Mouse (Mus musculus) thymus, adult 2 months (tissue): ENCODE data around the gene E130218I03Rik. TPM values are rescaled to one million over a fixed set of nuclear protein-coding genes. Genes with fewer than 3 reads are reported as not detected.

ENCODE experiments used
- DNase-seq: peaks from one replicate; pipeline ENCODE4 v3.0.0; 2021
- H3K27ac ChIP-seq: fragments of 200-500 bp; 2 replicates; pipeline ENCODE4 v1.5.1; 2012; ENCODE audit warnings: low read length, control low read depth; ENCODE audit not compliant: control insufficient read depth, insufficient read depth
- H3K27me3 ChIP-seq: fragments of 200-500 bp; 2 replicates; pipeline ENCODE4 v1.6.1; 2012; ENCODE audit warnings: mild to moderate bottlenecking, low read length, moderate library complexity, mixed read lengths; ENCODE audit not compliant: control insufficient read depth, insufficient read depth
- H3K36me3 ChIP-seq: fragments of 200-500 bp; 2 replicates; pipeline ENCODE4 v1.6.1; 2012; ENCODE audit warnings: mild to moderate bottlenecking, low read length, moderate library complexity; ENCODE audit not compliant: control insufficient read depth, insufficient read depth
- H3K4me1 ChIP-seq: fragments of 200-500 bp; replicated peaks from 2 replicates; pipeline ENCODE4 v1.6.1; 2012; ENCODE audit warnings: low read length; ENCODE audit not compliant: control insufficient read depth, insufficient read depth
- H3K4me3 ChIP-seq: fragments of 200-500 bp; 2 replicates; pipeline ENCODE4 v1.5.1; 2012; ENCODE audit warnings: mild to moderate bottlenecking, low read length, control low read depth, moderate library complexity; ENCODE audit not compliant: control insufficient read depth, insufficient read depth
- CTCF ChIP-seq: fragments of 200-500 bp; IDR thresholded peaks from 2 replicates; pipeline ENCODE4 v1.5.1; 2012; ENCODE audit warnings: mild to moderate bottlenecking, control low read depth, low read length, moderate library complexity, borderline replicate concordance; ENCODE audit not compliant: control insufficient read depth, poor library complexity, insufficient read depth; ENCODE audit errors: extremely low read depth
- POLR2A ChIP-seq: fragments of 200-500 bp; IDR thresholded peaks from 2 replicates; pipeline ENCODE4 v1.6.1; 2012; ENCODE audit warnings: mild to moderate bottlenecking, low read length, control low read depth, moderate library complexity; ENCODE audit not compliant: control insufficient read depth, poor library complexity, insufficient read depth; ENCODE audit errors: extremely low read depth
- WGBS: fragments of 180-500 bp; shearing (Covaris S2); methylation state at CpG from one replicate; pipeline ENCODE4 v1.1.7; 2018; 5-methylcytosine and 5-hydroxymethylcytosine counted together
- polyA plus RNA-seq: library from polyadenylated mRNA; depleted of rRNA; stranded (reverse); fragments of >200 nt; gene quantifications from 2 replicates; pipeline ENCODE4 v1.2.3, GENCODE M21; 2012; rRNA removed

E130218I03Rik gene
- polyA plus RNA-seq, 1 experiment, result not detected

GRCm38 (mm10) chr4:134293692-134294163 is 50.3 kb downstream of the E130218I03Rik start:
- Histone ChIP-seq H3K4me1 (no peaks in the 10 kb centered on the region; the same call in 1 of the 2 replicates), H3K36me3 (no peaks in the 10 kb centered on the region), H3K27me3 (no peaks in the 10 kb centered on the region), H3K27ac (no peak overlapping the region), H3K4me3 (no peak overlapping the region)
- no peak for DNase-seq
- 74% methylated on average over 9 of the region's 9 CpGs for WGBS
- TF ChIP-seq POLR2A (no peak), CTCF (no peak)

Other genes starting within 250 kb of the E130218I03Rik start
- gene Dhdds, start 242.7 kb upstream of the E130218I03Rik start, polyA plus RNA-seq, result 32.1 and 33.2 TPM in 2 replicates
- gene Lin28a, start 224.8 kb upstream of the E130218I03Rik start, polyA plus RNA-seq, result 0.03 TPM in 2 replicates
- 4.9 and 5.3 TPM in 2 replicates for gene Zfp683, start 189.8 kb upstream of the E130218I03Rik start, polyA plus RNA-seq
- gene Crybg2, start 182.8 kb upstream of the E130218I03Rik start, polyA plus RNA-seq, result 4.4 and 5.7 TPM in 2 replicates
- 355 and 480 TPM in 2 replicates for gene Cd52, start 148.6 kb upstream of the E130218I03Rik start, polyA plus RNA-seq
- 91.3 and 120 TPM in 2 replicates for gene Ubxn11, start 141.1 kb upstream of the E130218I03Rik start, polyA plus RNA-seq
- 1,368 and 1,549 TPM in 2 replicates for gene Sh3bgrl3, start 114.9 kb upstream of the E130218I03Rik start, polyA plus RNA-seq
- gene Cep85, start 56.5 kb upstream of the E130218I03Rik start, polyA plus RNA-seq, result 127 and 145 TPM in 2 replicates
- 0.17 and 0.36 TPM in 2 replicates for gene Gm7534, start 40.7 kb upstream of the E130218I03Rik start, polyA plus RNA-seq
- gene Catsper4, start 16.3 kb upstream of the E130218I03Rik start, polyA plus RNA-seq, result 0.11 and 0.16 TPM in 2 replicates
- gene Cnksr1, start 5.3 kb upstream of the E130218I03Rik start, polyA plus RNA-seq, result 3.6 and 4.3 TPM in 2 replicates
- 14.8 and 15.1 TPM in 2 replicates for gene Zfp593, start 1.9 kb downstream of the E130218I03Rik start, polyA plus RNA-seq
- not detected in 2 replicates for gene Gm30191, start 3.3 kb downstream of the E130218I03Rik start, polyA plus RNA-seq
- 5.2 and 6.6 TPM in 2 replicates for gene Grrp1, start 10.4 kb downstream of the E130218I03Rik start, polyA plus RNA-seq
- gene Pdik1l, start 44.2 kb downstream of the E130218I03Rik start, polyA plus RNA-seq, result 13.3 and 14.4 TPM in 2 replicates
- 0.43 and 5.9 TPM in 2 replicates for gene Trim63, start 71.5 kb downstream of the E130218I03Rik start, polyA plus RNA-seq
- gene Slc30a2, start 99.5 kb downstream of the E130218I03Rik start, polyA plus RNA-seq, result 1.1 and 2.0 TPM in 2 replicates
- 8.9 and 10.3 TPM in 2 replicates for gene Extl1, start 140.2 kb downstream of the E130218I03Rik start, polyA plus RNA-seq
- 12.2 and 12.3 TPM in 2 replicates for gene Pafah2, start 152.7 kb downstream of the E130218I03Rik start, polyA plus RNA-seq
- 134 and 274 TPM in 2 replicates for gene Stmn1, start 224.7 kb downstream of the E130218I03Rik start, polyA plus RNA-seq